Mouse (Mus musculus) MN1 (cell line): ENCODE data around the gene Fam107a.
"Not testable (repeated sequence)": the region's sequence is repeated elsewhere in the genome, so short reads cannot be mapped to it uniquely, and the experiment has no call there.

Experiments
- DNase-seq: peaks from one replicate; pipeline ENCODE4 v3.0.0-alpha.2; 2016; ENCODE audit warnings: low spot score

Fam107a gene

DNA sequence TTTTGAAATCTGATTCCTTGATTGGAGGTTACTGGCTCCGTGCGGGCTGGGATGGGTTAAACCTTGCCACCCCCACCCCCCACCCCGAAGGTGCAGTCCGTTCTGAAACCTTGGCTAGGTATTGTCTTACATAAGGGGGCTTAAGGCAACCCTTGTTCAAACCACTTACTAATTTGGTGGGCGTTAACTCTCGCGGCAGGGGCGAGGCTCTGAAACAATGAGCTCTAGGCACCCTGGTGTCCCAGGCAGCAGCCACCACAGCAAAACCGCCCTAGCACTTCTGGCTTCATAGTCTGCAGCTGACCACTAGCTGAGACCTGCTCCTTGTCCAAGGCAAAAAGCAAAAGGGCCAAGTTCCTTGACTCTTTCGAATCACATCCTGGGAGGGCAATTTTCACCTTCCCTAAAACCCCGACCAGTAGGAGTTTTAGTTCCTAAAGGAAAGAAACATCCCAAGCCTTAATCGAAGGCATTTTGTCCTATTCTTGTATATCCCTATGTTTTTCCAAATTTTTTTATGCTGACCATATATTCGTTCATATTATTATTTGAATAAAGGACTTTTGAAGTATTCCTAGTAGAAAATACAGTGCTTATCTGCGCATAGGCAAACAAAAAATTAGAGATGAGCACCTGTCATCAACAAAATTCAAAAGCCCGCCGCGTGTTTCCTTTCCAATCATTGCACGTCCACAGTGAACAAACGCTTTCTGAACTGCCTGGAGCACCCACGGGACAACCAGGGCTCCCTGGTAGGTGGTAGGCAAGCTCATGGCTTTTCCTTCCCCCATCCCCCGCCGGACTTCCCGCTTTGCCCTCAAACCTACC, 1.2 kb downstream of the Fam107a start:
- DNase-seq, result no peak

DNA sequence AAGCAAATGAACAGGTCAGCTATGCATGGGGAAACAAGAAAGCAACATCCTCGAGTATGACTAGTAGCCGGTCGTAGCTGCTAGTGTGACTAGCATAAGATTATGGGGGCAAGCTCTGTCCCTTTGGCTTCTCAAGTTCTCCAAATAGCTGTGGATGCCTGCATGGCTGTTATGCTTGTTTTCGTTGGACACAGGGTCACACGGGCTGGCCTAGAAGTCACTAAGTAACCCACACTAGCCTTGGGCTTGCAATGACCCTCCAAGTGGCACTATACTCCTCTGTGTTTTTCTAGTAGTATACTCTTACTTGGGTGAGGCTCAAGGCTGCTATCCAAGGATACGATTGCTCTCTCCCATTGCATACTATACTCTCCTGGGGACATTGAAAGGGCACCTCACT, 2.7 kb downstream of the Fam107a start:
- no peak for DNase-seq

DNA sequence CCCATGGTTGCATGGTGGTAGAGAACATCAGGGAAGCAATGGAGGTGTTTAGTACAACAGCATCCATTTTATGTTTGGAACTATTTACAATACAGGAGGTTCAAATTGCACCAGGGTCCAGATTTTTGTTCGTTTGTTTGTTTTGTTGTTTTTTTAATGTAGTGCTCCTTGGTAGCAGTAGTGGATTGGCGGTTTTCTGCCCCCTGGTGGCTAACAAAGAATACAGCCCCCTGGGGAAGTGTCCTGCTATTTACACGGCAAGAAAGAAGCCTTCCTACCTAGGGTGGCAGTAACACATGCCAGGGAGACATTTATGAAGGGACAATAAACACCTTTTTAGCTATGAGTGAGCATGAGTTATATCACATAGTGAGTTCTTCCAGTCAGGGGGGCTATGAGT, 3.3 kb downstream of the Fam107a start:
- peak; percentile 18 for DNase-seq

DNA sequence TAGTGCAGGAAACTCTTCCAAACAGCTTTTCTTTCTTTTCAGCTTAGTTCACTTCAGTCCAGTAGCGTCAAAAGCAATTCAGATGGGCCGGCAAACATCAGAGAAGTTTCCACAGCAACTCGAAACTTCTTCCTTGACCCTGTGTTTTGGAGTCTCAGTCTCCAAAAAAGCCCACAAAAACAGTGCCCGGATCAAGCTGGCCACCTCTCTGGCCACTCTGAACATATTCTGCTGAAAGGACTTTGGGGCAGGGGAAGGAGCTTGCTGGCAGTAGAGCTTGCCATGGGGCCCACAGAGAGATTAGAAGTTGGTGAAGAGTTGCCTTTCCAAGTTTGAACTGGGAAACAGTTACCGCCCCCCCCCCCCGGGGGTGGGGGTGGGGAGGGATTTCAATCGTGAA, 3.9 kb downstream of the Fam107a start:
- no peak for DNase-seq

DNA sequence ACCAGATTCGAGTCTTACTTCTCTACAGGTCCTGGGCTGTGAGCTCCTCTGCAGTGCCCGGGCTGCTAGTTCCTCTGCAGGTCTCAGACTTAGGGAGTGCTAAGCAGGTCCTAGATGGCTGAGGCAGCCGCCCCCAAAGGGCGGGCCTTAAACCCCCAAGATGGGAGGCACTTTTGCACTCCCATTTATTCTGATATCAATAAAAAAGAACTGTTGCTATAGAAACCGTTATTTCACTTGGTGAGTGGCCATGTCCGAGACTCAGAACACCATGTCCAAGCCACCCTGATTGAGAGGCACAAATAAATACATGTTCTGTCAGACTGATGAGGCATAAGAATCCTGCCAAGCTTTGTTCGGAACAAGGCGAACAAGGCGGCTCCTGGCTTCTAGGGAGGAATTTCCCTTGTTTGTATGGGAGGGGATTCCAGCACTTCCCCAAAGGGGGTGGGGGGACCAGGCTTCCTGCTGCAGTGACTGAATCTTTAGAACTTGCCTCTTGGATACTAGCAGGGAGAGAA, 8.1 kb downstream of the Fam107a start:
- DNase-seq, result no peak

DNA sequence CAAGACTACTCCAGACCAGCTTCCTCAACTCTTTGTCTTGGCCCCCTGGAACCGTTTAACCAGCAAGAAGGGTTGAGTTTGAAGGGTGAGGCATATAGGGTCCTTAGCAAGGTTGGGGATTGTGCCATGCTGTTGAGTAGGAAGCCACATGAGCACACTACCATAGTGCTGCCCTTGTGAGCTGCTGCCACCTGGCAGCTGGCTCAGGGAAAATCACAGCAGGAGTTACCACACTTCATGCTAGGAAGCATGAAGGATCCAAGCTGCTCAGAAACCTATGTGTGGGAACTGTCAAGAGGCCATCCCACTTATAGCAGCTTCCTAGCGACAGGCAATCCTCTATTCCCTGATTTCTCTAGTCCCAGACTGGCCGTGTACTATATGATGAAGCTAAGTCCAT, 9.2 kb downstream of the Fam107a start:
- DNase-seq, result no peak

DNA sequence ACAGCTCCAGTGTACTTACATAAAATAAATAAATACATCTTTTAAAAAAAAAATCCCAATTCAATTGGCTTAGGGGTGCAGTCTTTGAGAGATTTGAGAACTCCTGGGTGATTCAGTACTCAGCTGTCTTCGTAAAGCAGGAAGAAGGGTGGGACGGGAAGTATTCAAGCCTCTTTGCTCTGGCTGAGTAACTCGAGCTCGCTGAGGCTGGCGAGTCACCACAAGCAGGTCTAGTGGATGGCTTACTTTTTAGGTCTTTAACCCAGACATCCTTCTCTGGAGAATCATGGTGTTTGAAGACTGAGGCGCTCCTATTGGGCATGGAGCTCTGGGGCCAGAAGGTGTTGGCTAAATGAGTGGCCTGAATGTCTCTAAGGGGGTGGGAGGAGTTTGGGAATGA, 10.9 kb downstream of the Fam107a start:
- no peak for DNase-seq

DNA sequence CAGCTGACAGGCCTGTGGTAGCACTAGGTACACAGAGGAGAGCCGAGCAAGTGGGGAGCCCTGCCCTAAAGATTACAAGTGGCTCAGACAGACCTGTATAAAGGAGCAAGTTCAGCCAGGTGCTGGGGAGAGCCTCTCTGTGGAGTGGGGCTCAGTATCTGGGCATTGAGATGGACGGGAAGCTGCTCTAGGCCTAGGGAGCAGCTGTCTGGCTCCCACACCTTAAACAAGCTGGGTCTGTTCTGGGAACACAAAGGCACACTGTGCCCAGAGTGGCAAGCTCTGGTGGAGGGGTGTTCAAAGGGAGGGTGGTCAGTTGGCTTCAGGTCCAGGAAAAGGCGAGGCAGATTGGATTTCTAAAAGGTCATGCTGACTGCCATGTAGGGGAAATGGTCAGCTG, 12.8 kb downstream of the Fam107a start:
- no peak for DNase-seq

DNA sequence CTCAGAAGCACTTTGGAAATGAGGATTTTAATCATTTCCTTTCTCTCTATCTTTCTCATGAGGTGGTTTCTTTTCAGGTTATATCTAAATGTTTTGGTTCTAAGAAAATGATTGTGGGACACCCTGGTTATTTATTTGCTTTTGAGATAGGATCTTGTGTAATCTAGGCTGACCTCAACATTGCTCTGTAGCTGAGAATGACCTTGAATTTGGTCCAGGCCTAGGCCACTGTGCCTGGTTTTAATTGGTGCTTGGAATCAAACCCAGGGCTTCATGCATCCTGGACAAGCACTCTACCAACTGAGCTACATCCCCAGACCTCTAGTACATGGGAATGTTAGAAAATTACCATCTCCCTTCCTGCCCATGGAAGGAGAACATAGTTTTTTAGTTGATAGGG, 13.7 kb downstream of the Fam107a start:
- no peak for DNase-seq

DNA sequence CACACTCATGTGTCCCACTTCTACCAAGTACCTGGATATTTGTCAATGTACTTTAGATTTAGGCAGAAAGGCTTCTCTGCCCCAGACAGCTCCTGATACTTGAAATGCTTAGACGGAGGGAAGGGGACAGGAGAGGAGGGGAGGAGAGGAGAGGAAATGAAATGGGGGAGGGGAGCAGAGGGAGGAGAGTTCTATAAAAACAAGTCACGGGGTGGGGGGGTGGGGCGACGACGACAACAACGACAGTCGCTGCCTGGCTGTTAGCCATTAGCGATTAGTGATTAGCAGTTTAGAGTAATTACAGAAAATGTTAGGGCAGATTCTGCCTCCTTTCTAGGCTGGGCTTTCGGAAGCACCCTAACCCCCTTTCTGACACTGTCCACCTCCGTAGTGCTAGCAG, 15.1 kb downstream of the Fam107a start:
- no peak for DNase-seq

DNA sequence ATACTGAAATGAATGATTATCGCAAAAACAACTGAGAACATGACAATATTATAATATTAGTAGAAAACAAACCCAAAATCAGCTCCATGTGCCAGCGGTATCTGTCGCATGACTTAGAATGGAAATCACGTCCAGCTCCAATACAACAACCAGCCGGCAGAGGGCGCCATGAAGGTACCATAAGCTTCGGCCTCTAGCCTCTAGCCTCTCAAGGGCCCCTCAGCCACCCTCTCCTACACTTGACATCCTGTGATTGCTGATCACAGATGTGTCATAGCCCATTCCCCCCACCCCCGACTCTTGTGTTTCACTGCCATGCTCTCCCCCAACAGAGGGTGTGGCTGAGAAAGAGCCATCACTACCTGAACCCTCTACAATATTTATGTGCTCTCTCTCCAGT, 17.5 kb downstream of the Fam107a start:
- DNase-seq, result peak; percentile 8

DNA sequence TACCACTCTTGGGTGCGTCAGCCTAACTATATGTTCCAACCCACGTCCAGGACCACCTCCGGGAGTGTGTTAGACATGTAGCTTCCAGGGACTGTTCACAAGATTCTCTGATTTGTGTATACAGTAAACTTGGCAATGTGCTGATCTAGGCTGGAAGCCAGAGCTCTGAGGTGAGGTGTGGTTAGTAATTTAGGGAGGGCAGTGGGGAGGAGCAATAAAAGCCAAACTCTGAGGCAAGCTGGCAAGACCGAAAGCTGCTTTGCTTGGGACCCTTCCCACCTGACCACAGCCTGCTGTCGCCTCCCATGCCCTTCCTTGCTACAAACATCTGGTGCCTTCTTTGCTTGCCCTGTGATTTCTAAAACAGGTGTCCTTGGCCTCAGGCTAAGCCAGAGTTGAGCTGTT, 19.9 kb downstream of the Fam107a start:
- no peak for DNase-seq

DNA sequence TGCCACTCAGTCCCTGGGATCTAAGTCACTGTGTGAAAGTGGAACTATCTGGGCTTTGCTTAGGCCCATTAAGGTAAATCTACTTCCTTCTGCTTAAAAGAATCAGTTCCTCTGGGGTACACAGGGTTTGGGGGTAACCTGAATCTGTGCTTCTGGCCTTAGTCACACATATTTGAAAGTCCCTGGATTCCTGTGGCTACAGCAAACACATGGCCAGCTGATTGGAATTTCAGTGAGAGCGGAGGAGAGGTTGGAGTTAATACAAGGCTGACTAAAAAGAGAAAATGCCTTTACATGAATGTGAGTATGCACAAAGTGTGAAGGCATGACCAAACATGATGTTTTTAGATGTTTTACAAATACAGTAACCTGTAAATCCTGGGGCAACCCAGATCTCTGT, 23.6 kb downstream of the Fam107a start:
- DNase-seq, result no peak

DNA sequence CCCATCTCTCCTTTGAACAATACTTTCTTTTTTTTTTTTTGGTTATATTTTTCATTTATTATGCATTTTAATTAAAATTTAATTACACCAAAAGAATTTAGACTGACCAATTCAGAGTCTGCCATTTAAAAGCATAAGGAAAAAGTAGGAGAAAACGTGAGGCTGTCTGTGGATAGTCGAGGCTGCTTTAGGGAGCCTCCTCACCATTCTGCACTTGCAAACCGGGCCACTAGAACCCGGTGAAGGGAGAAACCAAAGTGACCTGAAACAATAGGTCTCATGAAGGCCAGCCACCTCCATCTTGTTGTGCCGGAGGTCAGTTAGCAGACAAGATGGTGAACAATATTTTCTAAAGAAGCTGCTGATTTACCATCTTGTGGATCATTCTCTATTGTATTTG, 31.2 kb downstream of the Fam107a start:
- peak; percentile 11 for DNase-seq

DNA sequence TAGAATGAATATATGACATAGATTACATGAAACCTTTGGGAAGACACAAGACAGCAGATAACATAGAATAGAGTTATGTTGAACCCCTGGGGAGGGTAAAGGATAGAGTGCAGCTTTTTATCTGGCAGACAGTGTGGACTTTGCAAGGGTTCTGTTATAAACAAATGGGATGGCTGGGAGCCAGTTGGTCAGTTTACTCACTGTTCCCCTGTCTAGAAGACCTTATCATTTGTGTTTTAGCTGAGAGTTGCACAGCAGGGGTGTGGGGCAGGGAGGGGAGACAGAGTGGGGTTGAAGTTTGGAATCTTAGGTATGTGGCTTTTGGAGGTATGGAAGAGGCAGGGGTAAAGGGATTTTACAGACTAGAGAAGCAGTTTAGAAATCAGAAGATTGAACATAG, 34.0 kb downstream of the Fam107a start:
- DNase-seq, result no peak

DNA sequence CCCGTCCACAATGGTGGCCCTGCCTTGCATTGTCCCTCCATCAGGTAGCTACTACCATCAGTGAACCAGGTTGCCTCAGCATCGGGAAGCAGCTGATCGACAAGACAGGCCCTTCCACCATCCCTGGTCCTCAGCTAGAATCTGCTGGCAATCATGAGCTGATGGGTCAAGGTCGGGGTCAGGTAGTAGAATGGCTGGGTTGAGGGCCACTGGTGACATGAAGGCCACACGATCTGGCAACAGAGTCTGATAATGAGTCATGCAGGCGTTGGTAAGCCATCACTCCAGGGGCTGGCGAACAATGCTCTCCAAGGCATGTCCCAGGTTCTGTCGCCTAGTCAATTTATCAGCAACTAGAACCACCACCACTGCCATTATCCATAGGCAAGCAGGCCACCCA, 46.5 kb downstream of the Fam107a start:
- not testable (repeated sequence) for DNase-seq

DNA sequence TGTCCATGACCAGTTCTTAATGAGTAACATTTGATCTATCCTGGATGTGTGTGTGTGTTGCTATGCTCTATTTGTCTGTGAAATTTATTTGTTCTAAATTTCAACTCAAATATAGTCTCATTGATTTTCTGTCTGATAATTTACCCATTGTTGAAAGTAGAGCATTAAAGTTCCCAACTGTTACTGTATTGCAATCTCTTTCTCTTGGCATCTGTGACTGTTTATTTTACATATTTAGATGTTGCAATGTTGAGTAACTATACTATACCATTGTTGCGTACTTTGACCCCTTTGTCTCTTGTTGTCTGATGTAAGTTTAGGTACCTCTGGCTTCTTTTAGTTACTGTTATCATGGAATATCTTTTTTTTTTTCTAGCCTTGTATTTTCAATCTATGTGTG, 53.4 kb downstream of the Fam107a start:
- no peak for DNase-seq

DNA sequence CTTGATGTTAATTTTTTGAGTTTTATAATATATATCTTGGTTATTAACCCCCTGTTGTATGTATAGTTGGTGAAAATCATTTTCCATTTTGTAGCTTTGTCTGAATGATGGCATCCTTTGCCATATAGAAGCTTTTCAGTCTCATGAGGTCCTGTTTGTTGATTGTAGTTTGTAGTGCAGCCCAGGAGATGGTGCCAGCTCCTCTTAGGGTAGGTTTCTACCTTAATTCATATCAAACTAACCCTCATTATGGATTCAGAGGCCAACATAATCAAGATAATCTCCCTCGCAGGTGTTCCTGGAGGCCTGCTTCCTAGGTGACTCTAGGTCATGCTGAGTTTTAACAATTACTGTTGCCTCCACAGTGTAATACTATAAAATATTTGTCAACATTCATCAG, 55.6 kb downstream of the Fam107a start:
- no peak for DNase-seq

DNA sequence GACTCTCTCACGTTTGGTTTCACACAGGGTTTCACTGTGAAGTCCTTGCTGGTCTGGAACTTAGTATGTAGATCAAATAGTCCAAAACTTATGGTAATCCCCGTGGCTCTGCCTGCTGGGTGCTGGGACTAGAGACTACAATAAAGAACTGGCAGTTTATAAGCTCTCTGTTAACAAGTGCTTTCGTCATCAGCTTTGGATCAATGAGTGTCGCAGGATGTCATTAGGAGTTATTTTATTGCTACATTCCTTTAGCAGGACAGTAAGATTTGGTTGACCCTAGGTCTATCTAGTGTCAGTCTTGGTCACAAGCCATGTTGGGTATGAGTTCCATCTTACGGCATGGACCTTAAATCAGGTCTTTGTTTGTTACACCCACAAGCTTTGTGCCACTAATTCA, 57.6 kb downstream of the Fam107a start:
- DNase-seq, result no peak

DNA sequence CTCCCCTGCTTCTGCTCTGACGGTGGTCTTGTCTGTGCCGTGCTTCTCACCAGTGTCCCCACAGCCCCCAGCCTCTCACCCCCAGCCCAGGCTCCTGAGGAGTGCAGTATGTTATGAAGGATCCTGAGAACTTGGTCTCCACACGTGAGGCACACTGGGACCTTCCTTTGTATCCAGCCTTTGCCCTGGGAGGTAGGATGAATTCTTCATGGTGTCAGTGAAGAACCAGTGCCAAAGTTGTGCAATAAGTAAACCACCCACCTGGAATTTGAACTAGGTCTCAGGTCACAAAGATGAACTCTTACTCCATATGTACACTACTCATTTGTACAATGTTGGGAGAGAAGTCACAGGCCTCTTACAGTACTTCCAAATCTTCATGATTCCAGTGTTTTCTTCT, 58.7 kb downstream of the Fam107a start, which contains the start of gene Acox2:
Gene Acox2, minus strand, starts transcription at position 188 of the 400 bp plus-strand sequence.
- no peak for DNase-seq

DNA sequence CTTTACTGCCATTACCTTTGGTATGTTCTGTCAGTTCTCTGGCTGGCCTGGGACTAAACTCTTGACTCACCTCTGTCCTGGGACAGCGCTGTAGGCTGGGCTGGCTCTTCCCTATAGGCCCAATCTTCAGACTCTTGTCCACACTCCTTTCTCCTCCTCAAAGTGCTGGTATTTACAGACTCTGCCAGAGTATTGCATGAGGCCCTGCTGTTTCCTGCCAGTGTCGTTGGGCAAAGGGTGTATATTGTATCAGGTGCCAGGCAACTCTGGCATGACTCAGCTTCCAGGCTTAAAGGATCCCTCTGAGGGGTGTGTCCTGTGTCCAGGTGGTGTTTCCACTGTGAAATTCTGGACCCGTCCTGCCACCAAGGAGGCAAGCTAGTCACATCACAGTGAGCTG, 59.1 kb downstream of the Fam107a start:
- DNase-seq, result peak; percentile 22

DNA sequence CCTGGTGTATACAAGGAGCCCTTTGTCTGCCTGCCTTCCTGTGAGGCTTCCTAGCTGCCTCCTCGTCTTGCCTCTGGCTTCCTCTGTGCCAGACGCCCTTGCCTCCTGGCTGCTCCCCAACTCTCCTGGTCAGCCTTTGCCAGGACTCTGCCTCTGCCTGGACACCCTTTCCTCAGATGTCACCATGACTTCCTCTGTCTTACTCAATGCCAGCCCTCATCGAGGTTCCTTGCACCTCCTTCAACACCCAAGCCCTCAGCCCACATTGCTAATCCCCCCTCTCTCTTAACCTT, 59.5 kb downstream of the Fam107a start:
- DNase-seq, result peak; percentile 25

DNA sequence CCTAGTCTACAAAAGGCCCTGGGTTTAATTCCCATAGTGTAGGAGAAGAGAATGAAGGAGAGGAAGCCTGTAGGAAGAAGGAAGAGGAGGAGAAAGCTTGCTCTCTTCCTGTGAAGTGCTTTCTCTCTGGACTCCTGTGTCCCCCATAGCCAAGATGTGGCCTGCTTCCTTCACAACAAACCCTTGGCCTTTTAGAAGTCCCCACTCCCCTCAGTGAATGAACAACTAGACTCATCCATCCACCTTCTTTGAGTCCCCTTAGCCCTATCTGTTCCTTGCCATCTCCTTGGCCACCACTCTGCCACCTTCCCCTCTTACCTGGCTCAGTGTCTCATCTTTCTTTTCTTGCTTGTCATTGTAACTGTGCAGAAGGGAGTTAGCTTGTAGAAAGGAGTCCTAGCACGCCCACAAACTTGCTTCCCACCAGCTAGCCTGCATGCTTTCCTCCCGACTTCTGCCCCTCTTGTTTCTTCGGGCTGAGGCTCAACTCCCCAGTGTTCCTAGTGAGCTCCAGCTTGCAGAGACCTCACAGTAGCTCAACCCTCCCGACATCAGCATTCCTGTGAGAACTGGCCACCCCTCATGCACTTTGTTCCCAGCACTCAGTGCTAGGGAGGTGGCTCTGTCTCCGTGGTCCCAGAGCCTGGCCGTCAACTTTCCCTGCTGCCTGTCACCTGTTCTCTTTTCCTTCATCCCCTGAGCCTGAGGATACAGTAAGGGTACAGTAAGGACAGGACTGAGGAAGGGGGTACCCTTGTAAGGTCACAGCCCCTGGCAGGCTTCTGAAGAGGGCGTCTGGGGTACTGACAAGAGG, 60.1 kb downstream of the Fam107a start:
- no peak for DNase-seq
